In the genomic region with DNA sequence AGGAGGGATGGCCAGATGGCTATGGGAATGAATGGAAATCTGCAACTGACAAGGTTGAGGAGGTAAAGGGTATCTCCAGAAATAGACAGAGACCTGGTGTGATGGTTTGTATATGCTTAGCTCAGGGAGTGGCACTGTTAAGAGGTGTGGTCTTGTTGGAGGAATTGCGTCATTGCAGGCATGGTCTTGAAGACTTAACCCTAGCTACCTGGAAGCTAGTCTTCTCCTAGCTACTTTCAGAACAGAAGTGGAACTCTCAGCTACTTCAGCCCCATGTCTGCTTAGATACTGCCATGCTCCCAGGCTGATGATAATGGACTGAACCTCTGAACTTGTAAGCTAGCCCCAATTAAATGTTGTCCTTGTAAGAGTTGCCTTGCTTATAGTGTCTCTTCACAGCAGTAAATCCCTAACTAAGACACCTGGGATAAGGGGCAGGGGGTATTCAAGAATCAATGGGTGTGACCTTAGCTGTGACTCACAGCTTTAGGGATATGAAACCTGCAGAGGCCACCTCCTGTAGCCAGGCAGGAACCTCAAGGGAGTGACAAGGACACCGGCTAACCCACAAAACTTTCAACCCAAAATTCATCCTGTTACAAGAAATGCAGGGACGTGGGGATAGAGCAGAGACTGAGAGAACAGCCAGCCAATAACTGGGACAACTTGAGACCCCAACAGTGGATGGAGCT, we compare ENCODE assay signal across 24 mouse cellular contexts. TPM values are rescaled to one million over a fixed set of nuclear protein-coding genes. Genes with fewer than 3 reads are reported as not detected.
"Had no signal": no experiment of that assay in that cellular context is flagged by ENCODE, and none has a peak within 500 bp of the region (broad histone marks: within the 10 kb centered on the region; RNA-seq: fewer than 3 reads in every experiment).

No protein-coding gene starts in this region.

- H3K4me1 ChIP-seq: heart, embryonic 10.5 days; heart, embryonic 12.5 days; hindbrain, embryonic 13.5 days; hindbrain, embryonic 15.5 days; intestine, embryonic 15.5 days; limb, embryonic 10.5 days; limb, embryonic 12.5 days; liver, embryonic 13.5 days; liver, embryonic 15.5 days had no signal

- H3K4me3 ChIP-seq: gastrocnemius, adult 2 months; heart, embryonic 10.5 days; heart, embryonic 12.5 days; hindbrain, embryonic 13.5 days; hindbrain, embryonic 15.5 days; intestine, embryonic 15.5 days; layer of hippocampus, adult 2 months; left cerebral cortex, adult 2 months; limb, embryonic 10.5 days; limb, embryonic 12.5 days; liver, embryonic 13.5 days; liver, embryonic 15.5 days had no signal

- H3K9ac ChIP-seq: heart, embryonic 12.5 days; hindbrain, embryonic 13.5 days; hindbrain, embryonic 15.5 days; intestine, embryonic 15.5 days; limb, embryonic 12.5 days; liver, embryonic 13.5 days; liver, embryonic 15.5 days had no signal

- H3K27ac ChIP-seq: gastrocnemius, adult 2 months; heart, embryonic 10.5 days; hindbrain, embryonic 13.5 days; hindbrain, embryonic 15.5 days; hindbrain, postnatal 0 days; intestine, embryonic 15.5 days; layer of hippocampus, adult 2 months; left cerebral cortex, adult 2 months; limb, embryonic 10.5 days; limb, embryonic 12.5 days; liver, embryonic 13.5 days; liver, embryonic 15.5 days had no signal

- ATAC-seq: hindbrain, postnatal 0 days; intestine, embryonic 15.5 days; intestine, postnatal 0 days had no signal

- DNase-seq: gastrocnemius, adult 2 months; gastrocnemius, postnatal 10 days; gastrocnemius, postnatal 25 days; heart, adult 11 months; heart, postnatal 10 days; kidney, adult 18-20 months; kidney, adult 8-10 months; kidney, postnatal 10 days; kidney, postnatal 25 days; kidney, postnatal 4 days; liver; liver, embryonic 13.5 days had no signal

- H3K27me3 ChIP-seq: heart, embryonic 12.5 days; hindbrain, embryonic 13.5 days; hindbrain, embryonic 15.5 days; intestine, embryonic 15.5 days; limb, embryonic 12.5 days; liver, embryonic 13.5 days; liver, embryonic 15.5 days had no signal

- H3K36me3 ChIP-seq: heart, embryonic 10.5 days; heart, embryonic 12.5 days; hindbrain, embryonic 13.5 days; hindbrain, embryonic 15.5 days; intestine, embryonic 15.5 days; limb, embryonic 10.5 days; limb, embryonic 12.5 days; liver, embryonic 13.5 days; liver, embryonic 15.5 days had no signal

RNA-seq across cellular contexts. Expression of gene Gm49395, which starts 15.4 kb away (rescaled TPM):
- total RNA-seq: hindbrain, postnatal 0 days had no signal
